Mouse (Mus musculus) myocyte (in vitro differentiated cells): ENCODE data around the gene Prkcz. TPM values are rescaled to one million over a fixed set of nuclear protein-coding genes. Genes with fewer than 3 reads are reported as not detected.

Experiments
- H3K27me3 ChIP-seq: one replicate; pipeline ENCODE4 v1.6.1; 2011; ENCODE audit not compliant: control insufficient read depth, insufficient read depth, insufficient read length
- H3K36me3 ChIP-seq: one replicate; pipeline ENCODE4 v1.6.1; 2011; ENCODE audit not compliant: control insufficient read depth, insufficient read depth
- H3K4me2 ChIP-seq: one replicate; pipeline ENCODE4 v1.6.1; 2011; ENCODE audit warnings: low read depth, control low read depth
- H3K4me3 ChIP-seq: one replicate; pipeline ENCODE4 v1.5.1; 2011; ENCODE audit warnings: mild to moderate bottlenecking, control low read depth, moderate library complexity
- H3K79me2 ChIP-seq: one replicate; pipeline ENCODE4 v1.6.1; 2011; ENCODE audit not compliant: control insufficient read depth, insufficient read depth
- H3ac ChIP-seq: one replicate; pipeline ENCODE4 v1.6.1; 2011; ENCODE audit not compliant: control insufficient read depth, insufficient read length
- CEBPB ChIP-seq: IDR thresholded peaks from 2 replicates; pipeline ENCODE4 v1.6.1; 2011; ENCODE audit warnings: mild to moderate bottlenecking, moderate library complexity; ENCODE audit not compliant: poor library complexity, insufficient read depth, severe bottlenecking
- E2F4 ChIP-seq: IDR thresholded peaks from one replicate; pipeline ENCODE4 v1.6.1; 2011; ENCODE audit warnings: mild to moderate bottlenecking, control low read depth, moderate library complexity; ENCODE audit not compliant: insufficient read depth
- MAX ChIP-seq: IDR thresholded peaks from one replicate; pipeline ENCODE4 v1.6.1; 2011; ENCODE audit warnings: low read depth, mild to moderate bottlenecking, control low read depth
- MYOD1 ChIP-seq, 3 experiments: IDR thresholded peaks; one replicate each; pipeline ENCODE4 v1.6.1; 2011; ENCODE audit warnings: control low read depth in 2 of 3, low read depth in 2 of 3, mild to moderate bottlenecking in 2 of 3, moderate library complexity in 1 of 3; ENCODE audit not compliant: insufficient read length in 2 of 3, control insufficient read depth in 1 of 3
- MYOG ChIP-seq, 3 experiments: IDR thresholded peaks; one replicate each; pipeline ENCODE4 v1.6.1; 2011; ENCODE audit warnings: control low read depth in 2 of 3, low read depth in 2 of 3, mild to moderate bottlenecking in 2 of 3; ENCODE audit not compliant: insufficient read length in 2 of 3, control insufficient read depth in 1 of 3, insufficient read depth in 1 of 3
- POLR2A ChIP-seq: IDR thresholded peaks from one replicate; pipeline ENCODE4 v1.6.1; 2011; ENCODE audit warnings: low read depth, mild to moderate bottlenecking, control low read depth, moderate library complexity; ENCODE audit not compliant: insufficient read length
- POLR2AphosphoS2 ChIP-seq: IDR thresholded peaks from one replicate; pipeline ENCODE4 v1.6.1; 2011; ENCODE audit warnings: low read depth, control low read depth; ENCODE audit not compliant: insufficient read length
- REST ChIP-seq: IDR thresholded peaks from one replicate; pipeline ENCODE4 v1.6.1; 2011; ENCODE audit warnings: mild to moderate bottlenecking, control low read depth, moderate library complexity; ENCODE audit not compliant: insufficient read depth, insufficient read length
- SRF ChIP-seq: IDR thresholded peaks from one replicate; pipeline ENCODE4 v1.6.1; 2011; ENCODE audit warnings: low read depth; ENCODE audit not compliant: control insufficient read depth, insufficient read length
- TCF12 ChIP-seq: IDR thresholded peaks from one replicate; pipeline ENCODE4 v1.6.1; 2011; ENCODE audit warnings: mild to moderate bottlenecking, control low read depth; ENCODE audit not compliant: poor library complexity, insufficient read depth, severe bottlenecking
- TCF3 ChIP-seq: IDR thresholded peaks from one replicate; pipeline ENCODE4 v1.6.1; 2011; ENCODE audit warnings: low read depth, control low read depth; ENCODE audit not compliant: insufficient read length
- USF1 ChIP-seq: IDR thresholded peaks from one replicate; pipeline ENCODE4 v1.6.1; 2011; ENCODE audit warnings: low read depth, mild to moderate bottlenecking, control low read depth, moderate library complexity
- polyA plus RNA-seq: library from polyadenylated mRNA; unstranded; fragments of >200 nt; fragmentation: generic; extraction: Trizol; gene quantifications from one replicate; pipeline ENCODE4 v1.2.1, GENCODE M21; 2012; ENCODE audit warnings: missing spikeins

Prkcz gene
- polyA plus RNA-seq, 1 experiment: 0.36 TPM

- TF ChIP-seq MYOG (IDR thresholded peaks at IDR 0.05; ENCODE audit: control insufficient read depth in 1 of 3, insufficient read depth in 1 of 3, insufficient read length in 2 of 3, low read depth in 2 of 3) (peak in 1 of 3 experiments; percentile 10), MAX (no peak), MYOD1 (IDR thresholded peaks at IDR 0.05; ENCODE audit: control insufficient read depth in 1 of 3, insufficient read length in 2 of 3, low read depth in 2 of 3) (no peak), CEBPB (no peak)
- no peak overlapping the region for H3K4me2 ChIP-seq
- no peak overlapping the region for H3ac ChIP-seq
- no peaks in the 10 kb centered on the region for H3K79me2 ChIP-seq
- H3K27me3 ChIP-seq: no peaks in the 10 kb centered on the region
- no peaks in the 10 kb centered on the region for H3K36me3 ChIP-seq
- no peak overlapping the region for H3K4me3 ChIP-seq
These were observed 122.9 kb downstream of the Prkcz start for GRCm38 (mm10) chr4:155238276-155238675.

DNA sequence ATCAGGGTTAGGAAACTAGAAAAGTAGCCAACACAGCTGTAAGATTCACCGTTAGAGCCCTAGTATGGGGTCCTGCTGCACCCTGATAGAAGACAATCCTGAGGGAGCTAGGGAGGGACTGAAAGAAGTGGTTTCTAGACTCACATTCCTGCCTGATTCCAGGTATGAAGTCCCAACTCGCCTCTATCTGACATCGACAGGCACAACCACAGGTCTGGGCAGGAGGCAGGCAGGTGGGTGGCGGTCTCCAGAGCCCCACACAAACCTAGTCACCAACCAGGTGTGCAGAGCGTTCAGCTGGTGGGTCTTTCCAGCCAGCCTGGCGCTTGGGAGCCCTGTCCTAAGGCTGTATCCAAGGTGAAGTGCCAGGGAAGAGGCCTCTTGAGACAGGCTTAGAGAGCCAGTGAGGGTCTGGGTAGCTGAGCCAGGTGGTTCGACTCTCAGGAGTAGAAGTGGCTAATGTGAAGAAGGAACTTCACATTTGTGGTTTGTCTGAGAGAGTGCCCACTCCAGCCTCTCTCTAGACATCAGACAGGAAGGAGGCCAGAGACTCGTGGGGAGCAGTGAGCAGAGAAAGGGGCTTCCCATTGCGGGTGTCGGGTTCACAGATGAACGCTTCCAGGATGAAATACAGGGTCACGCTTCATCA is 124.3 kb downstream of the Prkcz start:
- no peaks in the 10 kb centered on the region for H3K27me3 ChIP-seq
- H3K4me3 ChIP-seq: no peak overlapping the region
- H3K36me3 ChIP-seq: no peaks in the 10 kb centered on the region
- TF ChIP-seq SRF: no peak
- TF ChIP-seq MYOG (IDR thresholded peaks at IDR 0.05; ENCODE audit: control insufficient read depth in 1 of 3, insufficient read depth in 1 of 3, insufficient read length in 2 of 3, low read depth in 2 of 3): no peak
- no peak for TF ChIP-seq POLR2A
- TF ChIP-seq CEBPB: no peak
- no peak for TF ChIP-seq REST
- no peak for TF ChIP-seq MYOD1 (IDR thresholded peaks at IDR 0.05; ENCODE audit: control insufficient read depth in 1 of 3, insufficient read length in 2 of 3, low read depth in 2 of 3)
- TF ChIP-seq E2F4: no peak
- no peak for TF ChIP-seq TCF12
- no peak for TF ChIP-seq TCF3
- TF ChIP-seq USF1: no peak
- no peak for TF ChIP-seq POLR2AphosphoS2
- no peak for TF ChIP-seq MAX
- no peaks in the 10 kb centered on the region for H3K79me2 ChIP-seq
- no peak overlapping the region for H3ac ChIP-seq
- H3K4me2 ChIP-seq: no peak overlapping the region

GRCm38 (mm10) chr4:155235311-155236119 is 125.6 kb downstream of the Prkcz start:
- peak overlapping the region; percentile 7 for H3K4me3 ChIP-seq
- H3K36me3 ChIP-seq: no peaks in the 10 kb centered on the region
- no peaks in the 10 kb centered on the region for H3K79me2 ChIP-seq
- H3ac ChIP-seq: no peak overlapping the region
- no peaks in the 10 kb centered on the region for H3K27me3 ChIP-seq
- peak overlapping the region; percentile 91 for H3K4me2 ChIP-seq
- TF ChIP-seq E2F4 (no peak), POLR2A (peak; percentile 19)

DNA sequence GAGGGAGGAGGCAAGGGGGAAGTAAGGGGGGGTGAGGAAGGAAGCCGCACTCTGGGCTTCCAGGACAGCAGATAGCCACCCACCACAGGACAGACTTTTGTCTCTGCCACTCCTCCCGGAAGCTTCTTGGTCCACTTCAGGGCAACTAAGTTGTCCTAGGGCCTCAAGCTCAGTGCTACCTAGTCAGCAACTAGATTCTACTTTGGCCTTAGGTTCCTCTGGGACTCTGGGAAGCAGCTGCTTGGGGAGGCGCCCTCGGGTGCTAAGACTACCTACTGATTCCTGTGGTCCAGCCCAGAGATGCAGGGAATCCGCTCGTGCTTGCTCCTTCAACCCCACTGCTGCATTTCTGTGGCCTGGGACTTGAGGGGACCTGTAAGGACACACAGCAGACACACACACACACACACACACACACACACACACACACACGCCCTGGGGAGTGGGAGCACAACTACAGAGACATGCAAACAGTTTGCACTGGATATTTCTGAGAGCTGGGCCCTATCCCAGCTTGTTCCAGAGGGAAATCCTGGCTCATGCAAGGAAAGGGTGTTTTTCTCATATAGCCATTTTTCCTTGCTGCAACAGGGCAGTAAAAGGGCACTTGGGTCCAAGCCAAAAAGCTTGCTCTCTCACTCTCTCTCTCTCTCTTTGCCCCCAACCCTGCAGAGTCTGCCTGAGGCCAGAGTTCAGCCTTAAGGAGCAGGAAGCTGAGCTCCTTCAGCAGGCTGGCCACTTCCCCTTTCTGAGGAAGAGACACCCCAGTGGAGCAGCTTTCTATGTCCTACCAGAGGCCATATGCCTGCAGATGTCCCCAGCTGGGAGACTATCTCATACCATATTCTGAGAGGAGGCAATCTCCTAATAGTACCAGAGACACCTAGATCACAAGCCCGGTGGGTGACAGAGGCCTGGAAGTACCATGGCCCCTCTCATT is 126.5 kb downstream of the Prkcz start:
- Histone ChIP-seq H3K36me3 (no peaks in the 10 kb centered on the region), H3K4me3 (peak overlapping the region; percentile 7), H3K79me2 (no peaks in the 10 kb centered on the region), H3ac (no peak overlapping the region), H3K27me3 (no peaks in the 10 kb centered on the region), H3K4me2 (peak overlapping the region; percentile 91)
- TF ChIP-seq TCF3 (no peak), MYOG (IDR thresholded peaks at IDR 0.05; ENCODE audit: control insufficient read depth in 1 of 3, insufficient read depth in 1 of 3, insufficient read length in 2 of 3, low read depth in 2 of 3) (peak in 2 of 3 experiments; percentile 68 to 69), TCF12 (no peak), USF1 (no peak), MYOD1 (IDR thresholded peaks at IDR 0.05; ENCODE audit: control insufficient read depth in 1 of 3, insufficient read length in 2 of 3, low read depth in 2 of 3) (peak in 1 of 3 experiments; percentile 42)

DNA sequence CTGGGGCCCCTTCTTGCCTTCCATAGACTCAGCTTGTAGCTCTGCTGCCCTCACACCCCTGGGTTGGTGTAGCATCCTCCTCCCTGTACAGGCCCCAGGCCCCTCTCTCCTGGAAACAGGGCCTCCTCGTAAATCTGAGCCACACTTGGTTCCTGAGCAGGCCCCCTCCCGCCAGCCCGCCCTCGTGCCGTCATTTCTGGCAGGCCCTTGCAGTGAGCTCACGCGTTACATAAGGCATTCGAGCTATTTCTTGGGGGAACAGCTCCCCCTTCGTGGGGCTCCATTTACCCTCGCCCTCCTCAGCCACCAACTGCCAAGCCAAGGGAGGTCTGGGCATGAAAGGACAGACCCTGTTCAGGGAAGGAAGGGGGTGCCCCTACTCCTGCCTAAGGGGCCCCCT is 127.3 kb downstream of the Prkcz start:
- Histone ChIP-seq H3ac (no peak overlapping the region), H3K79me2 (no peaks in the 10 kb centered on the region), H3K4me2 (no peak overlapping the region), H3K27me3 (no peaks in the 10 kb centered on the region), H3K4me3 (no peak overlapping the region), H3K36me3 (no peaks in the 10 kb centered on the region)
- TF ChIP-seq CEBPB: no peak
- no peak for TF ChIP-seq MYOG (IDR thresholded peaks at IDR 0.05; ENCODE audit: control insufficient read depth in 1 of 3, insufficient read depth in 1 of 3, insufficient read length in 2 of 3, low read depth in 2 of 3)
- no peak for TF ChIP-seq MYOD1 (IDR thresholded peaks at IDR 0.05; ENCODE audit: control insufficient read depth in 1 of 3, insufficient read length in 2 of 3, low read depth in 2 of 3)
- no peak for TF ChIP-seq POLR2AphosphoS2
- no peak for TF ChIP-seq REST
- TF ChIP-seq TCF12: no peak
- TF ChIP-seq TCF3: no peak
- no peak for TF ChIP-seq POLR2A
- TF ChIP-seq USF1: no peak
- TF ChIP-seq MAX: no peak
- no peak for TF ChIP-seq E2F4
- TF ChIP-seq SRF: no peak
